Mouse (Mus musculus) kidney, adult 8-10 months (tissue): ENCODE data around the gene Polr2j.

Experiments
- DNase-seq, 2 experiments: peaks; one replicate each; pipeline ENCODE4 v3.0.0; 2022

The Polr2j gene

DNA sequence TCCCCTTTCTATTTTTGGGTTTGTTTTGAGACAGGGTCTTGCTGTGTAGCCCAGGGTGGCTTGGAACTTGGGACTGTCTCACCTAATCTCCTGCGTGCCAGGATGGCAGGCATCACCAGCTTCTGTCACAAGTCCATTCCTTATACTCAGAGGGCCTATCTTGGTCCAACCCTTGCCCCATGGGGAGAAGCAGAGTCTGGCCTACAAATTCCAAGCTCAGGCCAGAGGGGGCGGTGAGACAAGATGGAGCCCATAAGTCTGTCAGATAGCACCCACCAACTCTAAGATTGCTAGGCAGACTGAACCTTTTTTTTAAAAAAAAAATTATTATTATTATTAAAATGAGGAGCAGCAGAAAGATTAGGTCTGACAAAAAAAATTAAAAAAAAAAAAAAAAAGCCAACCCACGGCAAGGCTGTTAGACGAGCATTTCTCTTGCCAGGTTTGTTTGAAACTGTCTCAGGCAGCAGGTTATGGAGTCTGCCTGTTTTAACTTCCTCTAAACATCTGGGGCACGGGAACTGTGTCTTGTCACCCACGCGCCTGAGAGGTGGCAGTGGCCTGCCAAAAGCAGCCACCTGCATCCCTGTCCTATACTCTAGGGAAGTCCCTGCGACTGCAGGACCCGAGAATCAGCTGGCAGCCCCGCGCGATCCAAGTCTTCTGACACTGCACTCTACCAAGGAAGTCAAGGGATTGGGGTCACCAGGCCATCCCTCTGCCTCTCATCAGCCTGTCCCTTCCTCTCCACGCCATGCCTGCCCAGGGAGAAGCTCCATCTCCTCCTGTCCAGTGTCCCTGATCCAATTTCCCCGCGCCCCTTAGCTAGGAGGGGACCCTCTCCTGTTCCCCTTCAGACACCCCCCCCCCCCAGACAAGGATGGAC lies 53.4 kb downstream of the Polr2j start:
- no peak for DNase-seq

DNA sequence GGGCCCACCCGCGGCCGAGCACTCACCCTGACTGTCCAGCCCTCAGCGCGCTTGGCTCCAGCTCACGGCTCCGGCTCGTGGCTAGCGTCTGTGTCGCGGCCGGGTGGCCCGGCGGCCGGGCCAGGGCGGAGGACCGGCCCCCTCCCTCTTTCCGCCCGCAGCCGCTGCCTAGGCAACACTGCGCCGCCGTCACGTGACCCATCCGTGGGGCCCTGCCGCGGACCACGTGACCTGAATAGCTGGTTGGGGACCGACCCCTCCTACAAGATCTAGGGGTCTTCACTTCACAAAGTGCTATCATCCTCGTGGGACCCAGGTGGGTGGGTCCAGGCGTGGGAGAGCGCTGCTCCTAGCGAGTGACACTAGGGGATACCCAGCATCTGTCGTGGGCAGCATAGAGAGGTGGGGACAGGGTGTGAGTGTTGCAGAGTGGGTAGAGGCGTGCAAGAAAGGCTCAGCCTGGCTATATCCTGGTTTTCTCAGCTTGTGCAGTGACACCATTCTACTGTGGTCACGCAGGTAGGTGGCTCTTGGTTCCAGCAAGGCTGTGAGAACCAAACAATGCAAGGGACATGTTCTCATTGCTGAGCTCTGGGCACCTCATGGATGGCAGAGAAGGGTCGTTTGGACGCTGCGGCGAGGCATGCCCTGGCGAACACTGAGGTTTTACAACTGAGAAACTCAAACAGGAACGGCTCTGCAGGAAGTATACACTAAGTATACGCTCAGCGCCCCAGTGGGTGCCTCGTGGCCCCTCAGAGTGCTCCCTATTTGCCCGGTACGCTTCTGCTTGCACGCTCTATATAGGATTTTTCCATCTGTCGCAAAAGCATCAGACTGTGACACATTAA lies 54.3 kb downstream of the Polr2j start, which contains the start of gene Orai2:
TSS of gene Orai2 (minus strand) at position 202 of the 851 bp plus-strand sequence.
- peak; percentile 61 to 63 for DNase-seq

DNA sequence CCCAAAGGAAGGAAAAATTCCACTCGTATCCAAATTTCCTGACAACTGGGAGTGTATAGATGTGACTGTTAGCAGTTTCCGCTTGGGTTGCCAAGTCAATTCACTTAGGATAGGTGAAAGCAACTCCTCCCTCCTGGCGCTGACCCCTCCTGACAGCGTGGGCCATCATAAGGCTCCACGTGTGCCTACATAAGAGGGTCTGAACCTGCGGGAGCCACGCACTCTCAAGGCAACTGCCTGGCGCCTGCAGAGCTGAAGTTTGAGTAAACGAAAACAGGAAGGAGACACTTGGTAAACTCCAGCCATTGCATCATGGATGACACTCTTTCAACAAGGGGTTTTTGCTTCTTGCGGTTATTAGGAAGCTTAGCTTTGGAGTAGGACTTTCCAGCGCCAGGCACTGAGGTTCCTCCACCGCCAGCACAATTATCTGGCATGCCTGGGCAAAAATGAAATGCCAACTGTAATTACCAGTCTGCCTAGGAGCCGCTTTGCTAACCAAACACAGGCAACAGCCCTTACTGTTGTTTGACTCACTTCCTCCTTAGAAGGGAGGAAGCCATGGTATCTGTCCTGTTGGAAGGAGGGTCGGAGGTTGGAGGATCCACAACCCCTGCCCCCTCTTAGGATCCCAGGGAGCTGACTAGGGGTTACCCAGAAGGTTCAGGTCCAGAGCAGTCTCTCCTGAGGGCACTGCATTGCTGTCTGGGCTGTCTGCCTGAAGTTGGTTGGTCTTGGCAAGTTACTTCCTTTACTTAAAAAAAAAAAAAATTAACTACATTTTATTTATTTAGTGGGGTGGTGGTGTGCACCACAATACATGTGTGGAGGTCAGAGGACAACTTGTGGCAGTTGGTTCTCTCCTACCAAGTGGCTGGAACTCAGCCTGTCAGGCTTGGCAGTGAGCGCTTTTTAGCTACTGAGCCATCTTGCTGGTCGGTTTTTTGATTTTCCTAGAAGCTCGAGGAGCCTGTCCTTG lies 55.2 kb downstream of the Polr2j start:
- no peak for DNase-seq
